Mouse (Mus musculus): ENCODE data around the gene H2-T22. TPM values are rescaled to one million over a fixed set of nuclear protein-coding genes. Genes with fewer than 3 reads are reported as not detected.
"Not testable (repeated sequence)": the region's sequence is repeated elsewhere in the genome, so short reads cannot be mapped to it uniquely, and the experiment has no call there.

The H2-T22 gene
- polyA plus RNA-seq, 1 experiment from 2014 or later, result 6.2 TPM

GRCm38 (mm10) chr17:36031583-36032331 lies 10.8 kb downstream of the H2-T22 start:
- H3K4me3 ChIP-seq (ENCODE audit: low read depth, low read length), result peak overlapping the region; percentile 38
- H3K27ac ChIP-seq (ENCODE audit: low read depth, low read length); H3K4me1 ChIP-seq (ENCODE audit: control insufficient read depth, insufficient read depth, low read length); H3K36me3 ChIP-seq (ENCODE audit: control insufficient read depth, insufficient read depth, low read length); H3K9me3 ChIP-seq (replicated peaks; ENCODE audit: control insufficient read depth, low read length); H3K27me3 ChIP-seq (replicated peaks; ENCODE audit: control insufficient read depth, insufficient read depth, low read length): not testable (repeated sequence)
- DNase-seq (ENCODE audit: low spot score), result peak; percentile 39
- peak overlapping the region; percentile 74 for H3K4me2 ChIP-seq (ENCODE audit: low read length)
- peak overlapping the region; percentile 58 for H3K9ac ChIP-seq (ENCODE audit: low read length)
- under 1% methylated on average over 40 of the region's 40 CpGs for WGBS
- ATAC-seq, result peak; percentile 67

- Histone ChIP-seq H3K9ac (ENCODE audit: low read length) (peak overlapping the region; percentile 58; the same call in 1 of the 2 replicates), H3K4me2 (ENCODE audit: low read length) (peak overlapping the region; percentile 74), H3K4me3 (ENCODE audit: low read depth, low read length) (peak overlapping the region; percentile 38)
- H3K27me3 ChIP-seq (replicated peaks; ENCODE audit: control insufficient read depth, insufficient read depth, low read length); H3K27ac ChIP-seq (ENCODE audit: low read depth, low read length); DNase-seq (ENCODE audit: low spot score); H3K9me3 ChIP-seq (replicated peaks; ENCODE audit: control insufficient read depth, low read length); H3K36me3 ChIP-seq (ENCODE audit: control insufficient read depth, insufficient read depth, low read length); H3K4me1 ChIP-seq (ENCODE audit: control insufficient read depth, insufficient read depth, low read length): not testable (repeated sequence)
- ATAC-seq, result peak; percentile 15; the same call in 1 of the 2 replicates
- 36% methylated on average over 8 of the region's 8 CpGs for WGBS
Measured at GRCm38 (mm10) chr17:36030703-36031582, 11.6 kb downstream of the H2-T22 start.

- not testable (repeated sequence) for H3K4me3 ChIP-seq (ENCODE audit: low read depth, low read length); H3K4me2 ChIP-seq (ENCODE audit: low read length); H3K36me3 ChIP-seq (ENCODE audit: control insufficient read depth, insufficient read depth, low read length); H3K27me3 ChIP-seq (replicated peaks; ENCODE audit: control insufficient read depth, insufficient read depth, low read length); ATAC-seq; H3K9me3 ChIP-seq (replicated peaks; ENCODE audit: control insufficient read depth, low read length); H3K27ac ChIP-seq (ENCODE audit: low read depth, low read length); H3K4me1 ChIP-seq (ENCODE audit: control insufficient read depth, insufficient read depth, low read length); DNase-seq (ENCODE audit: low spot score); H3K9ac ChIP-seq (ENCODE audit: low read length)
- 74% methylated on average over 2 of the region's 4 CpGs for whole genome bisulfite sequencing
Measured at GRCm38 (mm10) chr17:36030046-36030702, 12.4 kb downstream of the H2-T22 start.

- no peak overlapping the region for H3K9ac ChIP-seq (ENCODE audit: low read length)
- DNase-seq (ENCODE audit: low spot score) (no peak), ATAC-seq (no peak)
- H3K27me3 ChIP-seq (replicated peaks; ENCODE audit: control insufficient read depth, insufficient read depth, low read length), result no peaks in the 10 kb centered on the region
- H3K4me2 ChIP-seq (ENCODE audit: low read length), result no peak overlapping the region
- H3K27ac ChIP-seq (ENCODE audit: low read depth, low read length), result no peak overlapping the region
- no peaks in the 10 kb centered on the region for H3K36me3 ChIP-seq (ENCODE audit: control insufficient read depth, insufficient read depth, low read length)
- no peak overlapping the region for H3K4me3 ChIP-seq (ENCODE audit: low read depth, low read length)
- H3K9me3 ChIP-seq (replicated peaks; ENCODE audit: control insufficient read depth, low read length), result no peaks in the 10 kb centered on the region
- H3K4me1 ChIP-seq (ENCODE audit: control insufficient read depth, insufficient read depth, low read length), result no peaks in the 10 kb centered on the region
- WGBS, result 90% methylated on average over 7 of the region's 7 CpGs
Measured at GRCm38 (mm10) chr17:36028879-36029619, 13.5 kb downstream of the H2-T22 start.

- H3K4me1 ChIP-seq (ENCODE audit: control insufficient read depth, insufficient read depth, low read length), result no peaks in the 10 kb centered on the region
- no peak overlapping the region for H3K4me2 ChIP-seq (ENCODE audit: low read length)
- no peak overlapping the region for H3K4me3 ChIP-seq (ENCODE audit: low read depth, low read length)
- no peak overlapping the region for H3K27ac ChIP-seq (ENCODE audit: low read depth, low read length)
- no peak overlapping the region for H3K9ac ChIP-seq (ENCODE audit: low read length)
- no peaks in the 10 kb centered on the region for H3K36me3 ChIP-seq (ENCODE audit: control insufficient read depth, insufficient read depth, low read length)
- DNase-seq (ENCODE audit: low spot score) (no peak), ATAC-seq (no peak)
- H3K27me3 ChIP-seq (replicated peaks; ENCODE audit: control insufficient read depth, insufficient read depth, low read length), result no peaks in the 10 kb centered on the region
- no peaks in the 10 kb centered on the region for H3K9me3 ChIP-seq (replicated peaks; ENCODE audit: control insufficient read depth, low read length)
- 94% methylated on average over 4 of the region's 4 CpGs for WGBS
Measured at GRCm38 (mm10) chr17:36027663-36028062, 14.9 kb downstream of the H2-T22 start.

GRCm38 (mm10) chr17:36025901-36026300 lies 16.6 kb downstream of the H2-T22 start:
- H3K36me3 ChIP-seq (ENCODE audit: control insufficient read depth, insufficient read depth, low read length), result no peaks in the 10 kb centered on the region
- WGBS, result 85% methylated on average over 4 of the region's 4 CpGs
- no peak overlapping the region for H3K4me2 ChIP-seq (ENCODE audit: low read length)
- no peak overlapping the region for H3K4me3 ChIP-seq (ENCODE audit: low read depth, low read length)
- H3K4me1 ChIP-seq (ENCODE audit: control insufficient read depth, insufficient read depth, low read length), result no peaks in the 10 kb centered on the region
- H3K9ac ChIP-seq (ENCODE audit: low read length), result no peak overlapping the region
- DNase-seq (ENCODE audit: low spot score) (no peak), ATAC-seq (no peak)
- no peaks in the 10 kb centered on the region for H3K27me3 ChIP-seq (replicated peaks; ENCODE audit: control insufficient read depth, insufficient read depth, low read length)
- no peaks in the 10 kb centered on the region for H3K9me3 ChIP-seq (replicated peaks; ENCODE audit: control insufficient read depth, low read length)
- H3K27ac ChIP-seq (ENCODE audit: low read depth, low read length), result no peak overlapping the region

GRCm38 (mm10) chr17:36025197-36025596 lies 17.4 kb downstream of the H2-T22 start:
- H3K4me1 ChIP-seq (ENCODE audit: control insufficient read depth, insufficient read depth, low read length), result no peaks in the 10 kb centered on the region
- no peak overlapping the region for H3K4me2 ChIP-seq (ENCODE audit: low read length)
- DNase-seq (ENCODE audit: low spot score), result no peak
- H3K36me3 ChIP-seq (ENCODE audit: control insufficient read depth, insufficient read depth, low read length), result no peaks in the 10 kb centered on the region
- H3K27me3 ChIP-seq (replicated peaks; ENCODE audit: control insufficient read depth, insufficient read depth, low read length), result no peaks in the 10 kb centered on the region
- 60% methylated on average over 5 of the region's 5 CpGs for WGBS
- no peaks in the 10 kb centered on the region for H3K9me3 ChIP-seq (replicated peaks; ENCODE audit: control insufficient read depth, low read length)
- no peak for ATAC-seq
- H3K4me3 ChIP-seq (ENCODE audit: low read depth, low read length), result no peak overlapping the region
- no peak overlapping the region for H3K27ac ChIP-seq (ENCODE audit: low read depth, low read length)
- no peak overlapping the region for H3K9ac ChIP-seq (ENCODE audit: low read length)
